Mouse (Mus musculus) layer of hippocampus, postnatal 14 days (tissue): ENCODE measurements at regions not wholly inside any gene's neighbourhood (a gene's known extent, or its start where the extent isn't known, plus 50 kb on each side); places are given as distances from the start of the nearest gene placed in this dataset.
"Not testable (repeated sequence)": the region's sequence is repeated elsewhere in the genome, so short reads cannot be mapped to it uniquely, and the experiment has no call there.

ENCODE experiments used
- DNase-seq, 2 experiments: peaks; one replicate each; pipeline ENCODE4 v3.0.0; 2021 to 2022; ENCODE audit warnings: low spot score in 2 of 2, mixed read lengths in 1 of 2

DNA sequence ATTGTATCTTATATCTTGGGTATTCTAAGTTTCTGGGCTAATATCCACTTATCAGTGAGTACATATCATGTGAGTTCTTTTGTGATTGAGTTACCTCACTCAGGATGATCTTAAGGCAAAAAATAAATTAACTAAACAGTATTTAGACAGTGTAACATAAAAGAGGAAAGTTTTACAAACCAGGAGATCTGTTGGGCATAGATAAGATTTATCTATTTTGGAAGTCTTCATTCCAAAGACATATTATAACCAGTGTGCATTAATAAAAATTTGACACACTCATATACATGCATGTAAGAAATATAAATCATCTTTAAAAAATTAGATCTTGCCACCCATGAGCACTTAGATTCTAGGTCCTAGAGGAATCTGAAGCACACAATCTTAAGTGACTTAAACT is 343.9 kb upstream of the Fam174a start:
- DNase-seq: no peak

DNA sequence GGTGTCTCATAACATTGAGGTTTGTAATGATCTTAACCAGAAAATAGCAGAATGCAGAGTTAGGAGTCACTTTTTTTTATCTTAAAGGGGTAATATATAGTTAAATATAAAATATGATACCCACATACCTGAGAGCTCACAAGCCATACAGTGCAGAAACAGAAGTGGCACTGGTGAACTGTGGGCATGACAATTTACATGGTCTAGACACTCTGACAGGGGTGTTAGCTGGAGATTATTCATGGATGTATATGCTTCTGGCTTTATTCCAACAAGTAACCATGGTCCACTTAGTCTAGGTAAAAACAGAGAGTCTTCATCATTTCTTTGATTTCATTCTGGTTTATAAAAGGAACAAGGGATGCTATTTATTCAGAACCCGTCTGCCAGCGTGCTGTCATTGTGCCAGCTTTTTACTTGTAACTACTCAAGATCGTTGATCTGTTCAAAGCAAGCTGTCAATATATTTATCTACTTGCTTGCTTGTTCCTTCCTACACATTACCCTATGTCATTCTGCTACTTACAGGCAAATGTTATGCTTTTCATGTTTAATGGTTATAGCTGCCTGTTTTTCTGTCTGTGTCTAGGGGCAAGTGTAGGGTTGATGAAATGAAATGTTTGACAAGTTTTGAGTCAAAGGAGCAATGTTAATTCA is 343.2 kb upstream of the Fam174a start:
- peak in 1 of 2 experiments; percentile 39 for DNase-seq

- DNase-seq: no peak
Observed at GRCm38 (mm10) chr1:94993338-94993737, 320.1 kb upstream of the Fam174a start.

GRCm38 (mm10) chr1:95003900-95004299 is 309.5 kb upstream of the Fam174a start:
- peak in 1 of 2 experiments; percentile 6 for DNase-seq

DNA sequence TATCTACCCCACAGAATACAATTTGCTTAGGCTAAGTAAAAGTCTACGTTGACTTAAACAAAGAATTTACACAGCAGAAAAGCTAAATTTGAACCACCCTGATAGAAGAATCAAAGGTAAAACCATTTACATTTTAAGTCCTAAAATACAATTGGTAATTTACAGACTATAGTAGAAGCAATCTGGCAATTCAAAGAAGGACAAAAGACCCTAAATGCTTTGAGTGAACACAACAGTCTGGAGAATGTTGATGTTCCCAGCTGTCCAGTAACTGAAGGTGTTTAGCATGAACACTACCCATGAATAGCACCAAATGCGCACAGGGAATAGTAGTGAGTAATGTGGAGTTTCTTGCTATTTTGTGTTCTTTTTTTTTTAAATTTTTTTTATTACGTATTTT is 282.8 kb upstream of the Fam174a start:
- DNase-seq: no peak

- DNase-seq: not testable (repeated sequence)
Observed at GRCm38 (mm10) chr1:95033661-95034414, 279.6 kb upstream of the Fam174a start.

- no peak for DNase-seq
Observed at GRCm38 (mm10) chr1:95038411-95038810, 275.0 kb upstream of the Fam174a start.

DNA sequence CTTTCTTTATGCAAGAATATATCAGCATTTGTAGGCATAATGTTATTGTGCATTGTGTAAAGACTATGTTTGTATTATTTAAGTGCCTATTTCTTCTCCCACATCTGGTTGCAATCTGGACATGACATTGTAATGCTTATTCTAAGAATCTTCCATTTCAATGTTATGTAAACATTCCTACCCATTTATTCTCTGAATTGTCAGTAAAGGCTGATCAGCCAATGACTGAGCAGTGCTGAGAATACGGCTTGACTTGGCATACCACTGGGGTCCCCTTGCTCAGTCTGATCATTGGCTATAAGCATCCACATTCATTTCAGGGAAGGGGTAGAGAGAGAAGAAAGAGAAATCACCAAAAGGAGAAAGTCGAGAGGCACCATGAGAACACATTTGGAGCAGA is 273.1 kb upstream of the Fam174a start:
- no peak for DNase-seq

GRCm38 (mm10) chr1:95043355-95043754 is 270.1 kb upstream of the Fam174a start:
- DNase-seq: no peak

- no peak for DNase-seq
Observed at GRCm38 (mm10) chr1:95064330-95065193, 248.9 kb upstream of the Fam174a start.

GRCm38 (mm10) chr1:95065620-95066019 is 247.8 kb upstream of the Fam174a start:
- DNase-seq: no peak

- no peak for DNase-seq
Observed at GRCm38 (mm10) chr1:95066040-95066439, 247.4 kb upstream of the Fam174a start.

DNA sequence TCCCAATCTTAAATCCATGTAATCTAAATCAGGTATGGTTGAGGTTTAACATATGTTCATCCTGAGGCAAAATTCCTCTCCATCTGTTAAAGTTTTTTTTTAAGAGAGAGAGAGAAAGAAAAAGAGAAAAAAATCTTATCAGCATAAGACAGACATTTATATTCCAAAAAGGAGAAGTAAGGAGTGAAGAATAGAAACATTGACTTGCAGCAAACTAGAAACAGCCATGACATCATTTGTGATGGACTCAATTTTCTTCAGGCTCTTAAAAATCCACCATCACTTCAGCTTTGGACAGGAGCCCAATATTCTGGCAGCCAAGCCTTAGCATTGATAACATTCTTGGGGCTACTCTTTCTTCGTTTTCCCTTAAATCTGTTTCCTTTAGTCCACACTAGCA is 238.3 kb upstream of the Fam174a start:
- no peak for DNase-seq

DNA sequence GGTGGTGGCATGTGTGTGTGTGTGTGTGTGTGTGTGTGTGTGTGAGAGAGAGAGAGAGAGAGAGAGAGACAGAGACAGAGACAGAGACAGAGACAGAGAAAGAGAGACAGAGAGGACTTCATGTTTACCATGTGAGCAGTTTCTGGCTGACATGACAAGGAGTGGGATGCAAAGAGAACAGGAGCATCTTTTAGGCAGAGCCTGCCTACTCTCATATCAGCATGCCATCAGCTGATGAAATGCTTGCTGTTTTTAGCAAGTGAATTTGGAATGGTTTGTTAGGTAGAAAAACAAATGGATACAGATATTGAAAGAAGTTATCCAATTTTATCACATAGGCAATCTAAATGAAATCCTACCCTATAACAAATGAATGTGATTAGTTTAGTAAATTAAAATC is 203.5 kb upstream of the Fam174a start:
- peak in 1 of 2 experiments; percentile 29 for DNase-seq

DNA sequence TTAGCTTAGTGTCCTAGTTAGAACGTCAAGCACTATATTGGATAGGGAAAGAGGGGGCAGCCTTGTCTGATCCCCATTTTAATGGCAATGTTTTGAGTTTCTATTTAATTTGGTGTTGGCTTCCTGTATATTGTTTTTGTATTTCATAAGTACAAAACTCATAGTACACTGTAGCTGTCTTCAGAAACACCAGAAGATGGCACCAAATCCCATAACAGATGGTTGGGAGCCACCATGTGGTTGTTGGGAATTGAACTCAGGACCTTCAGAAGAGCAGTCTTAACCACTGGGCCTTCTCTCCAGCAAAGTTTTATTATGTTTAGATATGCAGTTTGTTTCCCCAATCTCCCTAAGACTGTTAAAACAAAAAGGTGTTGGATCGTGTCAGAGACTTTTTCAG is 199.9 kb upstream of the Fam174a start:
- DNase-seq: no peak

DNA sequence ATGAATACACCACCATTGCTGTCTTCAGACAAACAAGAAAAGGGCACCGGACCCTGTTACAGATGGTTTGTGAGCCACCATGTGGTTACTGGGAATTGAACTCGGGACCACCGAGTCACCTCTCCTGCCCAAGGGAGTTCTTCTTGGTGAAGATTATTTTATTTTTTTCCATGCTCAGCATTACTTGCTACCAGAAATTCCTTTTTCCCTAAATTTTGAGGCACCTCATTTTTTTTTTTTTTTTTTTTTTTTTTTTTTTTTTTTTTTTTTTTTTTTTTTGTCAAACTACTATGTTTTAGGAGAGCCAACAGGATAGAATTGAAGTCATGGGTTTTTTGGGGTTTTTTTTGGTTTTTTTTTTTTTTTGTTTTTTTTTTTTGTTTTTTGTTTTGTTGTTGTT is 165.9 kb upstream of the Fam174a start:
- DNase-seq: no peak

DNA sequence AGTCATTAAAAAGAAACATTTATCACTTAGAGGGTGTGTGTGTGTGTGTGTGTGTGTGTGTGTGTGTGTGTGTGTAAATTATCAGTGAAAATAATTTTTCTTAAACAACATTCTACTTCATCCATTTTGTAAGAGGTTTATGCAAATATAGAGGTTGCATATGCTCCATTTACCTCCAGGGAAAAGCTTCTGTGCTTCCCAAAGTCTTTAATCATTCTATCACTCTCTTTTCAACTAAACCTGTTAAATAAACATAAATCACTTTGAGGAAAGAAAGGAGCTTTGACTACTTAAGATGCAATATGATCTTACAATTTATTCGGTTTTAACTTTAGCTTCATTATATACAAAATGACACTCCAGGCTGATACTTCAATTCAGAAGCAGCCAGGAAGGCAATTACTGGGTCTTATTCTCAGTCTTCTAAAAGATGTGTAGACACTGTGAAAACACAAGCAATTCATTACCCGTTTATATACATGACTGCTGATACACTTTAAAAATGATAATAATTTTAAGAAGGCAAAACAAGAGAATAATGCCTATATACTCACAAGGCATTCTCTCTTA is 139.3 kb upstream of the Fam174a start:
- DNase-seq: no peak

GRCm38 (mm10) chr1:95218912-95219311 is 94.5 kb upstream of the Fam174a start:
- DNase-seq: peak; percentile 36 to 83

GRCm38 (mm10) chr1:95223289-95223688 is 90.1 kb upstream of the Fam174a start:
- DNase-seq: peak; percentile 8 to 82

DNA sequence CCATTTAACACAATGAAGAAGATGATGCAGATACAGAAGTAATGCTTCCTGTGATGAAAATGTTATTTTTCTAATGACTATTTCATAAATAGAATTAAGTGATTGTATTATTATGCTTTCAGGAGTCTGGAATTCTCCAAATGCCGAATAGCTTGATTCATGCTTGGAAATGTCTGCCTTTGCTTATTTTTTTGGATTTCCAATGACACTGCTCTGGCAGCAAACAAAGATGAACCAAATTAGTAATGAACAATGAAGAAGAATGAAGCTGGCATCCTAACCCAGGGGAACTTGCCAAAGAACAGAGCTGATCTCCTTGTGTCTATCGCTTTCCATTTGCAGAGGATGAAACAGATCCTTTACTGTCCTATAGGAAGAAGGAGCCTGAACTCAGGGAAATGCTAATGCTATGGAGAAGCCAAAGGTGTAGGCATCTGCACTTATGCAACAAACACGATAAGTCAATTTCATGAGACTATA is 71.7 kb upstream of the Fam174a start:
- peak in 1 of 2 experiments; percentile 5 for DNase-seq
